Mouse (Mus musculus): ENCODE measurements around the gene Sucla2. TPM values are rescaled to one million over a fixed set of nuclear protein-coding genes. Genes with fewer than 3 reads are reported as not detected.

Gene Sucla2
- total RNA-seq (2021), result 100 to 1,000 TPM; 381 to 391 TPM

DNA sequence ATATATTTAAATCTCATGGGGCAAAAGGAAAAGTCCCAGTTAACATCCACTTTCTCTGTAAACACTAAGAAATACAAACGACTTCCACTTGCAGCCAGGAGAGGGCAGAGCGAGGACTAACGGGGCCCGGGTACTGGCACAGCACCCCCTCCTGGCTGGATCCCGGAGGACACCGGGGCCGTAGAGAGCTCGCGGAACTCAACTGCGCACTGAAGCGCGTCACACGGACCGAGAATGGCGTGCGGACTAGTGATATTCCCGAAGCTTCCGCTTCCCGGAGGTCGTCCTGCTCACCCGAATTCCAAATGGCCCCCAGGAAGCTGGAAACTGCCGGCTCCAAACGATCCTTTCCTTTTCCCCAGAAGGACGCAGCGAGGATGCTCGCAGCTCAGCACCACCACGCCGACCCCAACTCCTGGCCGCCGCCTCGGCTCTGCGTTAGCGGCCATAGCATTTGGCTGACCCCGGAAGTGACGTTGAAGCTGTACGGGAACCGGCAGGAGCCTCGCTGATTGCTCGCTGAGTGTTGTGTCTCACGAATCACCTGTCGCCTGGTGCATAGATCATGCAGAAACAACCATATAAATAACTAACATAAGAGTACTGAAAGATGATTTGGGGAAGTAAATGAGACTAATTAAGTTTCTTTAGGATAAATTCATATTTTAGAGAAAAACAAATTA, at the start of gene Sucla2:
TSS of gene Sucla2 (plus strand) at position 554 of the 683 bp plus-strand sequence.
- DNase-seq, result peak; percentile 97

DNA sequence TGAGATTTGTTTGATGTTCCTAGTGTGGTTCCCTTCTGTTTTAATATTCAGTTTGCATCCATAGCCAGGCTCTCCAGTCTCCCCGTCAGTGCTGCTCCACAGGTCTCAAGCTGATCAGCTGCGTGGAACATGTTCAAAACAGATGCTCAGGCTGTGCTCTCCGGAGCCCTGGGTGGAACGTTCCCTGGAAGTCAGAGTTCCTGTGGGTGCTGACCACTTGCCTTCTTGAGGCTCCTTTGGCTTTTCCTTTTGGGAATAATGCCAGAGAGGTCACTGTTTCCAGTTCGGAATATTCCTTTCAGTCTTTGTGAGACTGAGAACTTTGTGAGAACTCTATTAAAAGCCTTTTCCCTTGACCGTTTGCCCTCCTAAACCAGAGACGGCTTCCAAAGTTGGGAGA, 49.6 kb upstream of the Sucla2 start:
- DNase-seq, result no peak

DNA sequence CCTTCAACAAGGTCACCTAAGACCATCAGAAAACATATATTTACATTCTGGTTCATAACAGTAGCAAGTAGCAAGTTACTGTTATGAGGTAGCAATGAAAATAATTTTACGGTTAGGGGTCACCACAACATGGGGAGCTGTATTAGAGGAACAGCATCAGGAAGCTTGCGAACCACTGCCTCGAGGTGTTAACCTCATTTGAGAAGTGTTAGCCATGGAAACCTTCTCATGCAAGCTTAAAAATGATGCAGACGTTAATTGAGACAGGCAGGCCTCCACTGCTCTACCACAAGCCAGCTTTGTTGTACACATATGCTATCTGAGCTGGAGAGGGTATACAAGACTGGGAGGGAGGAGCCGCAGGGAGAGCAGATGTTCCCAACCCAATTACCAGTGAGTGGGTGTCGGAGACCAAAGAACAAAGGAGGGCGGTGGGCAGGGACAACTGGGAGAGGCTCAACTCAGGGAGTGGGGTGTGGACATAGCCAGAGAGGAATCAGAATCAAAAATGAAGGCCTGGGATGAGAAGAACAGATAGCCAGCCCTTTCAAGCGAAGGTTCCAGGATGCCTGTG, 48.7 kb upstream of the Sucla2 start:
- no peak for DNase-seq

DNA sequence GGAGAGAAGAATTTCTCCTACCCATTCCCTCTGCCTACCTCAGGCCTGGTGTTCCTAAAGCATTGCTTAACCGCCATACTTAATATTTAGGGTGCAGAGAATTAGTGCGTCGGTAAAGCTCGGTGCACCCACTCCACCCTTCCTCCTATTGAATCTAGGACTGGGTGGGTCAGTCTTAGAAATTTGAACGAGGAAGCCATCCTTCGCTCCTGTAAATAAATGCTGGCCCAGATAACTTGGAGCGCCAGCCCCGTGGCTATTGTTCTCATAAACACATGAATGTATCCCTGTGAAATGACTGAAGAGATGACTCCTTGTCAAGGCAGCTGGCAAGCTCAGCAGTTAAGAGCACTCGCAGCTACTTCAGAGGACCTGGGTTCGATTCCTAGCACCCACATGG, 48.0 kb upstream of the Sucla2 start:
- no peak for DNase-seq

DNA sequence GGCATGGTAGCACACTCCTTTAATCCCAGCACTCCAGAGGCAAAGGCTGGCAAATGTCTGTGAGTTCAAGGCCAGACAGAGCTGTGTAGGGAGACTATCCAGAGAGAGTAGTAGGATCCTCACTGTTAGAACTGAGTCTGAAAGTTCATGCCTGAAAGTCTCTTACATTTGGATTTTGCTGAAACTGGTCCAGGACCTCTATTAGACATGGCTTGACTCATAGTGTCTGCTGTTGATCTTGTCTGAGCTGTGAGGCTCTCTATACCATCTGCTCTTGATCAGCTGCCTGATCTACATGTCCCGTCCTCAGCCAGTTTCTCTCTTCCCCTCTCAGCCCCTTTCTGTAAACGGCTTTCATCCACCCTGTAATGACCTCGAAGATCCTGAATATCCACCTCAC, 46.8 kb upstream of the Sucla2 start:
- no peak for DNase-seq

DNA sequence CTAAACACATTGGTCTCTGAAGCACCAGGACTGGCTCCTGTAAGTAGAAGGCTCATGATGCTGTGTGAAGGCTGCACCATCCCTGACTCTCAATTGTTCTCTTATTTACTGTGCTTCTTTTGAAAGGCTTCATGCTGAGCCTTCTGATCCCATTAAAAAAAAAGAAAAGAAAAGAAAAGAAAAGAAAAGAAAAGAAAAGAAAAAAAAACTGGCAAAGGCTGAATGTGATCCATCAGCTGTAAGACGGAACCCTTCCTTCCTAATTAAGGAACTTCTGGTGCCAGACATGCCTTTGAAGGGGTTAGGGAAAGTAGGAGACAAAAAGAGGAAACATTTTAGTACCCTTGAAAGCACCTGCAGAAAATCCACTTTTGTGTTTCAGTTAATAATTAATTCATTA, 45.3 kb upstream of the Sucla2 start:
- no peak for DNase-seq

DNA sequence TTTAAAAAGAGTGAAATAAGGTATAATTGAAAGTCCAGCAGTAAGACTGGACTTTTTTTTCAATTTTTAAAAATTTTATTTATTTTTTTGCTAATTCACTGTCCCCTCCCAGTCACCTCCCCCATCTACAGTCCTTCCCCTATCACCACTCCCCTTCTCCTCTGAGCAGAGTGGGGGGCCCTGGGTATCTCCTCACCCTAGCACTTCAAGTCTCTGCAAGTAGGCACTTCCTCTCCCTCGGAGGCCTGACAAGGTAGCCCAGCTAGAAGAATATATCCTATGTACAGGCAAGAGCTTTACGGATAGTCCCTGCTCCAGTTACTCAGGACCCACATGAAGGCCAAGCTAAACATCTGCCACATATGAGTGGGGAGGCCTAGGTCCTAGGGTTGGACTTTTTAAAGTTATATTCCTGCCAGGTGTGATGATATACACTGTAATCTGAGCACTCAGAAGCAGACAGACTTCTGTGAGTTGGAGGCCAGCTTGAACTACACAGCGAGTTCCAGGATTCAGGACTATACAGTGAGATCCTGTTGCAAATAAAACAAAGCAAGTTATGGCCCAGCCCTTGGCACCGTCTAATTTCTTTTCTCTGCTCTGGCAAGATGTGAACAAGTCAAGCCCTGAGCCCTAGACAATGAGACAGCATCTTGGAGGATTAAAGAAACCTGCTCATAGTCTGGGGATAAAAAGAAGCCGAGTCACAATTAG, 41.4 kb upstream of the Sucla2 start:
- no peak for DNase-seq

DNA sequence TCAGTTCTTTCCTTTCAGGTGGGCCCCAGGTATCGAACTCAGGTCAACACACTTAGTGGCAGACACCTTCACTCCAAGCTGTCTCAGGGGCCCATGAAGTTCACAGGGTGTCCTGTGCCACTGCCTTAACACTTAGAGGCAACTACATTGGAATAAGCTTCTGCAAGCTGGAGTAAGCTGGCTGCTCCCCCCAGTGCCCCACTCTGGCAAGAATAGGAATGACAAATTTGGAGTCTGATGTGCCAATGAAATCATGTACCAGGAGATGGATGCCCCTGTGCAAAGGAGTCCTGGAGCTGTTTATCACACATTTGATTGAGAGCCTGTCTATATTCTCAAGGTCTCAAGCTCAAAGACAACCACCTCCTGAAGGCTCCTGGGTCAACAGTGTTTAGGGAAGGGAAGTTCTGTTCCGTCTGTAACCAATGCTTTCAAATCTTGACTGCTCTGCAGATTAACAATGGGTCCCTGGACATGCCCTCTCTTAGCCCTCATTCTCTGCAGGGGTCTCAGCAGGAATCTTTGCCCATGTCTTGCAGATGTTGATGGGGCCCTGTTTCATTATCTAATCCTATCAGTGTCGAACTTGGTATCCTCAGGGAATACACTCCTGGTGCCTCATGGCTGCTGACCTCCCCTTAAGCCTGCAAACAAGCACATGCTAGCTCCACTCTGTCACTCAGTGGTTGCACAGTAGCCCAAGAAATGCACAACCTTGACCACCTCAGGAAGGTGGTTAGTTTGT, 40.6 kb upstream of the Sucla2 start:
- no peak for DNase-seq

DNA sequence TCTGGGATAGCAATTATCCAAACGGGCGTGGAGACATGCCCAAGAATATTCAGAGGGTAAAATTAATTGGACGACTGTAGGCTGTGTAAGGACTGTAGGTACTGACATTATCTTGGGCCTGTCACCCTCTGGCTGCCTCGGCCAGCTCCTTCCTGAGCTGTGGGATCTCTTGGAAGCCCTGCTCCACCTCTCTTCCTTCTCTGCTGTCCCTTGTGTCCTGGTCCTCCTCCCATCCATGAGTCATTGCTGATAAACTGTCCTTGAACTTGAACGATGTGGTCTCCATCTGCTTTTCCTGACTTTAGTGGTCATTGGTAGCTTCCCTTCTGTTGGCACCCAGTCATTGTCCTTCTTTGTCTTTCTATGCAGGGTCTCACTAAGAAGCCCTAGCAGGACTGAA, 38.5 kb upstream of the Sucla2 start:
- DNase-seq, result no peak

DNA sequence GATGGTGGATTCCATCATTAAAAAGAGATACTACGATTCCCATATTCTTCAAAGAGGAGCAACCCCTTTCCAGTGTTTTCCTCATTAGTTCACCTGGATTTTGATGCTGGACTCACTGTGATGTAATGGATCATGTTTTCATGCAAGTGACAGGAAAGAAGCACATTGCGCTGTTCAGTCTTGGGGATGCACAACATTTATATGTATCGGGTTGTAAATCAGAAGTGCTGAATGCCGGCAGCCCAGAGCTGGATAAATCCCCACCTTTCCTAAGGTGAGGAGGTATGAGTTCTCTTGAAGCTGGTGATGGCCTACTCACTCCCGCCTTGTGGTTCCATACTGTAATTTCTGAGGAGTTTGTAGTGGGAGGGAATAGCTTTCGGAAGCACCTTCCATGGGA, 31.8 kb upstream of the Sucla2 start:
- no peak for DNase-seq

DNA sequence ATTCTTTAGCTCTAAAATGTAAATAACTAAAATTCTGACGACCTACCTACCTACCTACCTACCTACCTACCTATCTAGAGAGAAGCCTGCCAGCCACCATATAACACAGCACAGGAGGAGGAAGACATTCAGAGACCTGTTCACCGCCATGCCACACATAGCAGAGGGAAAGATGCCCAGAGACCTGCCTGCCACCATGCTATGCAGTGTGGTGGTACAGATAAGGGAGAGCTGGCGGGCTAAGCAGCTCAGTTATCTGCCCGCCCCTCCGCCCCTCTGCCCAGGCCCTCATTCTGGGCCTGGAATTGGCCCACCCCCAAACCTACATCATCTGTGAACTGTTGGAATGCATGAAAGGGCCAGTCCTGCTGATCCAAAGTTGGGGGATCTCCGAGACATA, 31.0 kb upstream of the Sucla2 start:
- no peak for DNase-seq

DNA sequence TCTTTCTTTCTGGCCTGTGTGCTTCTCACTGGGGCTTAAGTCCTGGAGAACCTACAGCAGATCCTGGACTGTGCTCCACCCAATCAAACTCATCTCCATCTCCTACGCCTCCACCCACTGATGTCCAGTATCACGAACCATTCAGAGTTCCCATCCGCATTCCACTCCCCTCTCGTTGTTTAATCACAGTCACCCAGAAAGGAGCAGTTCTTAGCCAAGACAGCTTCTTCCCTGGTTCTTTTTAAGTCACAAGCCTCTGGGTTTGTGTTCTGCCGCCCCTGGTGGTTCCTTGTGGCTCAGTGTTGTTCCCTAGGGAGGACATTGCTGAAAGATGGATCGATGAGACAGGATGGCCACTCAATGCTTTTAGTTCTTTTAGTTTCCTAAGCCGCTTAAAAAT, 29.4 kb upstream of the Sucla2 start:
- DNase-seq, result peak; percentile 32

DNA sequence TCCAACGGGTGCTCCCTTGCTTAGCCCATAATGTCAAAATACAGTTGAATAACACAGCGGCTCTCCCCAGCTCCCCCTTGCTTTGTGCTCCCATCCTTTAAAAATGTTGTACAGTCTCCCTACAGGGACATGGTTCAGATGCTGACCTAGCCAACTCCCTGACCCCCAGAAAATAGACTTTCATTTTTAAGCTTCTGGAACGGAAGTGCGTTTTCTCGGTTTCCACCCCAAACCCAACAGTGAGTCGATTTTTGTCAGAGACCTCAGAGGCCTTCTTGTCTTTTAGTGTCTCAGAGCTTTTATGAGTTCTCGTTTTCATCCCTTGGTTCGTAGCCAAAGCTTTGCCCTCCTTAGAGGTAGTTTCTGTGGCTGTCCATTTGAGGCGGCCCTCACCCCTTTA, 23.8 kb upstream of the Sucla2 start:
- no peak for DNase-seq

DNA sequence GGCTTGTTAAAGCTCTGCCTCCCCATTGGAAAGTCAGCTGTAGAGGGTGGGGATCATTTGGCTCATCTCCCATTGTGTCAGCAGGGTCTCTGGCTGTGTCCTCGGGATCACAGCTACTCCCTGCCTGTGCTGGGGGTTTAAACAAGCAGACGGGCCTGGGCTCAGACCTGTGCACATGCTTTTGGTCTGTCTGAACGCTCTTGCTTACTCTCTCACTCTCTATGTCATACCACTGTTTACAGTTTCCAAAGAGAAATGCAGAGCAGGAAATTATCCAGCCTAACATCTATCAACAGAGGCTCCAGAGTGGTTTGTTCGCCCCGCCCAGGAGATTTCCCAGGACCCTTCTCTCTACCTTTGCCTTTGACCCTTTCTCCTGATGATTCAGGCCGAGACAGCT, 23.4 kb upstream of the Sucla2 start:
- DNase-seq, result no peak

DNA sequence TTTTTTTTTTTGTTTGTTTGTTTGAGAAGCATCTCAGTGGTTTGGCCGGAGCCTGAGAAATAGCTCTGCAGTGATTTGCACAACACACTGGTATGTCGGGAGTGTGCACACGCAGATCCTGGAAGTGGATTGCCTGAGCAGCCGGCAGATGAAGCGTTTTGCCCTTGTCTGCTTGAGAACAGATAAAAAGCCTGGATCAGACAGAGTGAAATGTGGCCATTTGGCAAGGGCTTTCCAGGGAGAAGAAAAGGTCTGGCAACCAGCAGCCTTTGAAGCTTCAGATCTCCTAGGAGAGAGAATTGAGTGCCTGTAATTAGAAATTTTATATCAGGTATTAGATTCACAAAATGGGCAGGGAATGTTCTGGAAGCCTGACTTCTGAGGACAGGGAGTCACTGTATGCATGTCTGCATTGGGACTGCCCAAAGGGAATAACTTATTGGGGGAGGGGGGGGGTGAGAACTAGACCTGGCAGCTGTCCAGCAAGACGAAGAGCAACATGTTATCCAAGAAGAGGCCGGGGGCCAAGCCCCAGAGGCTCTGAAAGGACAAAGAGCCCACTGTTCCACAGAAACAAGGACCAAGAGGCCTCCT, 22.4 kb upstream of the Sucla2 start:
- DNase-seq, result peak; percentile 60

DNA sequence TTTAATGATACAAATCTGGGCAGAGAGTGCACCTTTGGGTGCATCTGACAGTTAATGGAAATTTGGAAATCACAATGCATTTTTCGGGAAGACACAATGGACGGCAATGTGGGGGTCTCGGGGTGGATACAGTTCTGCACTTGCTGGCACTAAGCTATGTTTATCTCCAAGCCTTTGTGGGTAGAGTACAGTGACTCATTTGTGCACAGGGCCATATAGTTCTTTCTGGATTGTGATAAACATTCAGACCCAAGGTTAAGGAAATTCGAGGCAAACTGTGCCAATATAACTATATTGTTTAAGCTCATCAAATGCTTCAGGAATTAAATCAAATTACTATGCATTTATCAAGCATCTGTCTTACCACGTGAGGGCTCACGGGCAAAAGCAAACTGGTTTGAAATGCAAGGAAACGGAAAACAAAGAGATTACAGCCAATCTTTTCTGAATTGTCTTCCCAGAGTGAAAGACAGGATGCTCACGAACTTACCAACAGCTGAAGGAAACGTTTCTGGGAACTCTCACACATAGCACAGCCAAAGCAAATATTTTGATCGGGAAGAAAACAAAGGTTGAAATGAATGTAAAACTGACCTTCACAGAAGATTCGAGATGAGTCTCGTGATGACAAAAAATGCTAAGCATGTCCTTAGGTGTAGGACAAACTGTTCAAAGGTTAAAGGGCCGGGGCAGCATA, 21.7 kb upstream of the Sucla2 start:
- no peak for DNase-seq

DNA sequence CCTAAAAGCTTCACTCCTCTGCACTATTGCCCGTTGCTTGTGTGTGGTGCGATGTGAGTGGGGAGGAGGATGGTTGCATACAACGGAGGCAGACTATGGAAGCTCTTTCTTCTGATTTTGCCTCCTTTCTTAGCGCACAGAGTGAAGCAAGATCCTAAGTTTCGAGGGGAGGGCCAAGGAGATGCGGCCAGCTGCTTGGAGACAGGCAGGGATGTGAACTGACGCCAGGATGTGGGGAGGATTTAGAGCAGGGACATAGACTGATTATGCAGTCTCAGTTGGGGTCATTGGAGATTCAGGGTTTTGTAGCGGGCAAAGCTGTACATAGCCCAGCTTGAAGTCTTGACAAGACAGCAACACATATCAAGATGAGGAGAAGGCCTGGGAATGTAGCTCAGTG, 18.8 kb upstream of the Sucla2 start:
- DNase-seq, result peak; percentile 26

DNA sequence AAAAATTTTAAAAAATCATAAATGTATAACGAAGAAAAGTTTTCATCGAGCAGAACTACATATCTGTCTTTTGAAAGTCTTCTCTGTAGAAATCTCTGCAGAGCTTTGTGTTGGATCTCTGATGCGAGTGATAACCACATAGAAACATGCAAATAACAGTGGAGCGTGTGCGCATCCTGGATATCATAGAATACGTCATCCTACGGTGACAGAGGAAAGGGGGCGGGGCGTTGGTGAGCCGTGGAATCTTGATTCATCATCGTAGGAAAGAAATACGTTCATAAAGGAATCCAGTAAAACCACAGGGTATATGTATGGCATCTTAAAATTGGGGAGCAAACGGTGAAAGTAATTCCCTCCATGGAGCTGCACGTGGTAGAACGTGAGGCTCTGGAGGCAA, 17.9 kb upstream of the Sucla2 start:
- DNase-seq, result no peak

DNA sequence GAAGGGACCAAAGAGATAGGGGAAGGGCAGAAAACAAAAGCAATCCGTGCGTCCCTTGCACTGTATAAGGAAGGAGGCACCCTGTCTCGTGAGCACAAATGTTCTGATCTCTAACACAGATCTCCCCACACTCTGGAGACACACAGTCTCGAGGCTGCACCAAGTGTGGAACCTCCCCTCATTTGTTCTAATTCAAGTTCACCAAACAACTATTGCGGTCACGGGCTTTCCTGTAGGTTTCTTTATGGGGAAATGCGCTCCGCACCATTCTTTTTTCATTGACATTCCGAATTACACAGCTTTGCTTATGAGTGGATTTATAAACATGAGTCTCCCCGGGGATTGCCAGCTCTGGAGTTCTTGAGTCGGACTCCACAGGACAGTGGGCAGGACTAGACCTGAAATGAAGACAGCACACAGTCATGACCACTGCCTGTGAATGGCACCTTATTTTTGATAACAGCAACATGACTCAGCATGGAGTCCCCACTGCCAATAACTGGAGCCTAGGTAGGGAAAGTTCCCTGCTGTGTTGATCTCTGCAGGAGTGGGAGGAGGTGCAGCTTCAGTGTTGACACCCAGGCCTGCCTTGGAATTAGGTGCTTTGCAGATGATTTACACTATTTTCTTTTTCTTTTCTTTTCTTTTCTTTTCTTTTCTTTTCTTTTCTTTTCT, 17.3 kb upstream of the Sucla2 start:
- DNase-seq, result no peak

DNA sequence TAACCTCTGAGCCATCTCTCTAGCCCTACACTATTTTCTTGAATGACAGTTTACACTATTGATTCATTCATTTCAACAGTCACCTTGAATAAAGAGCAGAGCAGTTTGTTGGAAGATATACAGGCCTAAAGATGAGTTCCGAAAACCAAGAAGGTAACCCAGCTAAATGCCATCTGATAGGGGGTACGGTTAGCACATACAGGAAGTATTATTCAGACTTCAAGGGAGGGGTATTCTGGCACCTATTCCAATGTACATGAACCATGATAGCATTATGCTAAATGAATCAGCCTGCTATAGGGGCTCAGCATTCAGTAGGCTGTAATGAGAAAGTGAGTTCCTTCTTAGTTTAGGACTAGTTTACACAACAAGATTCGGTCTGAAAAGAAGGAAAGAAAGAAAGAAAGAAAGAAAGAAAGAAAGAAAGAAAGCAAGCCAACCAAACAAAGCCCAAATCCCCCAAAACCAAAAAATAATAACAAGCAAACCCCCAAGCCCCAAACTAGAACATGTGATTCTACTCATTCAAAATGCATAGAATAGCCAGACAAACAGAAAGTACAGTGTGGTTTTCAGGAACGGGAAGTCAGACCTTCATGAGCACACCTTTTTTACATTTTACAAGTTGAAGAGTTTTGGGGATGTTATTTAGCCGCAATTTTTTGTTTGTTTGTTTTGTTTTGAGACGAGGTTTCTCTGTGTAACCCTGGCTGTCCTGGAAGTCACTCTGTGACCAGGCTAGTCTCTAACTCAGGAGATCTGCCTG, 16.3 kb upstream of the Sucla2 start:
- DNase-seq, result no peak

Measured in heart, postnatal 4 days (tissue).